Mouse (Mus musculus) ES-E14 (cell line): Measurements from ENCODE around the gene Arih2.

ENCODE experiments used
- CHD2 ChIP-seq: IDR thresholded peaks from 2 replicates; pipeline ENCODE4 v1.6.1; 2014; ENCODE audit warnings: mild to moderate bottlenecking, low read depth, low read length, inconsistent platforms
- MAFK ChIP-seq: IDR thresholded peaks from 2 replicates; pipeline ENCODE4 v1.6.1; 2014; ENCODE audit warnings: mild to moderate bottlenecking, low read depth, low read length, inconsistent platforms; ENCODE audit not compliant: insufficient read depth
- ZC3H11A ChIP-seq: IDR thresholded peaks from 2 replicates; pipeline ENCODE4 v1.6.1; 2012; ENCODE audit warnings: low read depth, mild to moderate bottlenecking, inconsistent platforms, low read length, borderline replicate concordance
- ZNF384 ChIP-seq: IDR thresholded peaks from 2 replicates; pipeline ENCODE4 v1.6.1; 2012; ENCODE audit warnings: low read depth, low read length, inconsistent platforms

DNA sequence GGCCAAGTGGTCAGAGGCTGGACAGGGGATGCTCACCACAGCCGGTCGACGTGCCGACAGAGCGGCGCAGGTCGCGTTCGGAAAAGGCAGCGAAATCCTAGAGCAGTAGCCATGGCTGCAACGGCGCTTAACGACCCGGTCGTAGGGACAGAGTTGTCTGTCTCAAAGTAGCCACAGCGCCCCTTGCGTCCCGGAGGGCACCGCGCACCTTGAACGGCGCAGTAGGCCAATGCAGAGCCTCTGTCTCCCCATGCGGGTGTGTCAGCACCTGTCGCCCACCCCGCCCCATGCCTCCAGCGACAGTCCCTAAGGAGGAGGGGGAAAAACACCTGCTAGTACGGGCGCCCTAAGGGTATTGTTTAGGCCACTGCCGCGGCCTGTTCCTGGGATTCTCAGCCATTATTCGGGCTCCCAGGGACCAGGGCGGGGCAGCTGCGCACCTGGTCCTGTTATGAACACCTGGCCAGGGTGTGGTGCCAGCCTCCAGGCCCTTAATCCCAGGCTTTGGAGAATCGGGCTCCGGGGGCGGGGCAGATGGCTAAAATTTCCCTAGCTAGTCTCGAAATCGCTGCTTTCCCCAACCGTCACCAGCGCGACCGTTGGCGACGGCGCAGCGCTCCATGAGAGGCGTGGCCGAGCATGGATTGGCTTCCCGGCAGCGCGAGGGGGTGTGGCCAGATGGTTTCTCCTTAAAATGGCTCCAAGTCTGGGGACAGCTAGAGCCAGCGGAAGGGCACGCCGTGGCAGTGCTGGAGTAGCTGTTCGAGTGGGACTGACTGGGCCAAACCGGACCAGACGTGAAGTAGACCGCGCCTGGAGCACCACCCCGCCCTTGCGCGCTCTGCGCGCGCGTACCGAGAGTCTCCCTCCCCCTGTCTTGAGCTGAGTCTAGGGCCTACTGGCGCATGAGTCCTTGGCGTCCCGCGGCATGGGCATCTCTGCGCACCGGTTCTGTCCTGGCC, 82.1 kb downstream of the Arih2 start, which contains the start of gene Ndufaf3:
- TF ChIP-seq CHD2 = no peak; the same call in 1 of the 2 replicates
- 0 out of 2 replicates have a peak, but pooled peaks have one; percentile 1 for TF ChIP-seq MAFK
- TF ChIP-seq ZNF384 = no peak
- no peak for TF ChIP-seq ZC3H11A
